Mouse (Mus musculus) hindbrain, embryonic 10.5 days (tissue): ENCODE results near the gene Samhd1. TPM values are rescaled to one million over a fixed set of nuclear protein-coding genes. Genes with fewer than 3 reads are reported as not detected.

ENCODE experiments used
- DNase-seq: peaks from one replicate; pipeline ENCODE4 v3.0.0-alpha.2; 2017; ENCODE audit warnings: low spot score
- H3K27ac ChIP-seq: fragments of 300-500 bp; sonication (generic); 2 replicates; pipeline ENCODE4 v1.5.1; 2016; ENCODE audit warnings: mild to moderate bottlenecking, moderate library complexity
- H3K27me3 ChIP-seq: fragments of 300-500 bp; sonication (generic); 2 replicates; pipeline ENCODE4 v1.6.1; 2016; ENCODE audit warnings: mild to moderate bottlenecking; ENCODE audit not compliant: poor library complexity, insufficient read depth, severe bottlenecking
- H3K36me3 ChIP-seq: fragments of 300-500 bp; sonication (generic); 2 replicates; pipeline ENCODE4 v1.6.1; 2016; ENCODE audit warnings: mild to moderate bottlenecking, moderate library complexity
- H3K4me1 ChIP-seq: fragments of 300-500 bp; sonication (generic); replicated peaks from 2 replicates; pipeline ENCODE4 v1.6.1; 2016; ENCODE audit warnings: mild to moderate bottlenecking
- H3K4me3 ChIP-seq: fragments of 300-500 bp; sonication (generic); 2 replicates; pipeline ENCODE4 v1.5.1; 2016; ENCODE audit warnings: mild to moderate bottlenecking, moderate library complexity
- H3K9me3 ChIP-seq: fragments of 300-500 bp; sonication (generic); 2 replicates; pipeline ENCODE4 v1.6.1; 2016; ENCODE audit warnings: mild to moderate bottlenecking, moderate library complexity
- whole genome bisulfite sequencing: fragments of 180-500 bp; shearing (Covaris S2); methylation state at CpG from one replicate; pipeline ENCODE4 v1.1.7; 2016; 5-methylcytosine and 5-hydroxymethylcytosine counted together
- polyA plus RNA-seq: library from polyadenylated mRNA; unstranded; fragments of >200 nt; fragmentation: Nextera tagmentation; extraction: Ambion mirVana; gene quantifications from 2 replicates; pipeline ENCODE4 v1.2.1, GENCODE M21; 2016

Samhd1 gene
- polyA plus RNA-seq, 1 experiment from 2014 or later, result 18.8 TPM

DNA sequence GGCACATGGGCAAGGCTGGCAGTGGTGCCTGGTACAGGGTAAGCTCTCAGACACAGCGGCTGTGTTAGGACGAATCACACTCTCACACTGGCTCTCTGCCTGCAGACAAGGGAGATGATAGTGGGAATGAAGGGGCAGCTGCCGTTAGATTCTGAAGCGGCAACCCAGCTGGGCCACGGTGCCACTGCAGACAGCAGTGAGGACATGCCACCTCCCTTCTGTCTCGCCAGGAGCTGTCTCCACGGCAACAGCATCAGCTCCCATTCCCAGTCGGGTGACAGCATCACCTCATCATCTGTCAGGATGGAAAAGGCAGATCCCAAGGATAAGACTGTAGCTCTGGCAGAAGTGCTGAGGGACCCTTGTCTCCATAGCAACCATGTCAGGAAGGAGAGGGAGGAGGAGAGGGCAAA is 85.2 kb downstream of the Samhd1 start:
- 66% methylated on average over 8 of the region's 8 CpGs for WGBS

DNA sequence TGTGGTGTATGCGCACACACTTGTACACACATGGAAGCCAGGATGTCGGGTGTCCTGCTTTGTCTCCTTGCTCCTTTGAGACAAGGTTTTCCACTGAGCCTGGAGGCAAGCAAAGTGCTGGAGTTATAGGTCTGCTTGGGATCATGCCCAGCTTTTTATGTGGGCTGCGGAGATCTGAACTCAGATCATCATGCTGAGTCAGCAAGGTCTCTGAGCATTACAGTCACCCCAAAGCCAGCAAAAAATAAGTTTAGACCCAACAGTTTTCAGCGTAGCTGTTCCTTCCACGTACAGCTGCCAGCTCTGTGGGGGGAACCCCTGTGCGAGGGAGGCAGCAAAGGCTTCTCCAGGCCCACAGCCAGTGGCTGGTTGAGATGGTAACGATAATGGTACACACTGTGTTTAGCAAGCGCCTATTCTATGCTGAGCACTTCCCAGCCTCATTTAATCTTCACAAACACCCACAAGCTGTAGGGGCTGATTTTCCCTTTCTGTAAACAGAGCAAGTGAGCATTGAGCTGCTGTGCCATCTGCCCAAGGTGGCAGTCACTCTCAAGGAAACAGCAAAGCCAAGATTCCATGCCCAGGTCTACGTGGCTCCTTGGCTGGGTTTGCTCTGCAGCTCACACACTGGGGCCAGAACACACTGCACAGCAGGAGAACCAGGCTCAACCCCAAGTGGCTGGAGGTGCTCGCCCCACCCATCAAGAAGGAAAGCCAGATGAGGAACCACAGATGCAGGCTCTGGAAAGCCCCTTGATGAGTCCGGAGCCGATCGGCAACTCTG is 86.5 kb downstream of the Samhd1 start:
- Histone ChIP-seq H3K36me3 (peaks cover 99% of the 10 kb centered on the region), H3K9me3 (peaks cover 14% of the 10 kb centered on the region; the same call in 1 of the 2 replicates), H3K27ac (peak overlapping the region; percentile 64; the same call in 1 of the 2 replicates), H3K4me3 (no peak overlapping the region), H3K4me1 (peaks cover 24% of the 10 kb centered on the region), H3K27me3 (no peaks in the 10 kb centered on the region)
- WGBS, result 93% methylated on average over 13 of the region's 13 CpGs
- DNase-seq, result no peak

More for the DNA sequence above, 85.2 kb downstream of the Samhd1 start:
- H3K27me3 ChIP-seq, result no peaks in the 10 kb centered on the region
- H3K36me3 ChIP-seq, result peaks cover 99% of the 10 kb centered on the region
- H3K27ac ChIP-seq, result peak overlapping the region; percentile 64
- peak; percentile 53 for DNase-seq
- H3K4me1 ChIP-seq, result peaks cover 24% of the 10 kb centered on the region
- H3K4me3 ChIP-seq, result no peak overlapping the region
- peaks cover 10% of the 10 kb centered on the region; the same call in 1 of the 2 replicates for H3K9me3 ChIP-seq

Other genes with a start within 250 kb of the Samhd1 start
- gene Sla2, start 248.1 kb downstream of the Samhd1 start, polyA plus RNA-seq, result 0.37 and 0.90 TPM in 2 replicates
- 44.8 and 49.3 TPM in 2 replicates for gene Ndrg3, start 143.2 kb downstream of the Samhd1 start, polyA plus RNA-seq
- 44.1 and 51.2 TPM in 2 replicates for gene Dsn1, start 128.1 kb downstream of the Samhd1 start, polyA plus RNA-seq
- 3.7 and 4.0 TPM in 2 replicates for gene Soga1, start 56.0 kb downstream of the Samhd1 start, polyA plus RNA-seq
- not detected in 2 replicates for gene Tldc2, start 48.2 kb downstream of the Samhd1 start, polyA plus RNA-seq
- 22.9 and 28.1 TPM in 2 replicates for gene Rbl1, start 69.3 kb upstream of the Samhd1 start, polyA plus RNA-seq
- gene Rpn2, start 143.8 kb upstream of the Samhd1 start, polyA plus RNA-seq, result 273 and 275 TPM in 2 replicates
- 0.44 and 0.60 TPM in 2 replicates for gene Mroh8, start 144.3 kb upstream of the Samhd1 start, polyA plus RNA-seq
- gene Ghrh, start 212.2 kb upstream of the Samhd1 start, polyA plus RNA-seq, result not detected in 2 replicates
- gene Manbal, start 232.3 kb upstream of the Samhd1 start, polyA plus RNA-seq, result 67.0 and 85.8 TPM in 2 replicates